Mouse (Mus musculus) embryonic facial prominence, embryonic 10.5 days (tissue): ENCODE measurements around the gene Smtn. TPM values are rescaled to one million over a fixed set of nuclear protein-coding genes. Genes with fewer than 3 reads are reported as not detected.

ENCODE experiments used
- DNase-seq: peaks from one replicate; pipeline ENCODE4 v3.0.0-alpha.2; 2017; ENCODE audit warnings: low spot score
- H3K27ac ChIP-seq: fragments of 300-500 bp; sonication (generic); replicated peaks from 2 replicates; pipeline ENCODE4 v1.5.1; 2016; ENCODE audit warnings: mild to moderate bottlenecking
- H3K27me3 ChIP-seq: fragments of 300-500 bp; sonication (generic); replicated peaks from 2 replicates; pipeline ENCODE4 v1.6.1; 2016; ENCODE audit warnings: low read depth, mild to moderate bottlenecking; ENCODE audit not compliant: poor library complexity, severe bottlenecking
- H3K36me3 ChIP-seq: fragments of 300-500 bp; sonication (generic); replicated peaks from 2 replicates; pipeline ENCODE4 v1.6.1; 2016; ENCODE audit warnings: mild to moderate bottlenecking, moderate library complexity
- H3K4me1 ChIP-seq: fragments of 300-500 bp; sonication (generic); 2 replicates; pipeline ENCODE4 v1.6.1; 2016
- H3K4me3 ChIP-seq: fragments of 300-500 bp; sonication (generic); 2 replicates; pipeline ENCODE4 v1.5.1; 2016; ENCODE audit warnings: mild to moderate bottlenecking, moderate library complexity
- H3K9me3 ChIP-seq: fragments of 300-500 bp; sonication (generic); 2 replicates; pipeline ENCODE4 v1.6.1; 2016; ENCODE audit warnings: mild to moderate bottlenecking
- WGBS: fragments of 180-500 bp; shearing (Covaris S2); methylation state at CpG from one replicate; pipeline ENCODE4 v1.1.7; 2016; 5-methylcytosine and 5-hydroxymethylcytosine counted together
- polyA plus RNA-seq: library from polyadenylated mRNA; unstranded; fragments of >200 nt; fragmentation: Nextera tagmentation; extraction: Ambion mirVana; gene quantifications from 2 replicates; pipeline ENCODE4 v1.2.1, GENCODE M21; 2016

Gene Smtn
- polyA plus RNA-seq, 1 experiment from 2014 or later = 42.6 TPM

DNA sequence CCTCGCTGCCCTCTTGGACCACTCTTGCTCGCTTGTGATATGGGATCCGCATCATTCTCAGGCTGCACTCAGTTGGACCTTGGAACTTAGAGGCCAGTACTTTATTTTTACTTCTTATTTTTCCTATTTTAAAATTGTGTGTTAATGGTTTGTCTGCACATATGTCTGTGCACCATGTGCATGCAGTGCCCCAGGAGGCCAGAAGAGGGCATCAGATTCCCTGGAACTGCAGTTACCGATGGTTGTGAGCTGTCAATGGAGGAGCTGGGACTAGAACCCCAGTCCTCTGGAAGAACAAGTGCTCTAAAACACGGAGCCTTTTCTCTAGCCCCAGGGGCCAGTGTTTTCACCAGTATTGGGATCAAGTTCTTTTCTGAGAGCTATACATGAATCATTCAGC lies 4.0 kb upstream of the Smtn start:
- H3K9me3 ChIP-seq = peaks cover 6% of the 10 kb centered on the region
- H3K27ac ChIP-seq = no peak overlapping the region

DNA sequence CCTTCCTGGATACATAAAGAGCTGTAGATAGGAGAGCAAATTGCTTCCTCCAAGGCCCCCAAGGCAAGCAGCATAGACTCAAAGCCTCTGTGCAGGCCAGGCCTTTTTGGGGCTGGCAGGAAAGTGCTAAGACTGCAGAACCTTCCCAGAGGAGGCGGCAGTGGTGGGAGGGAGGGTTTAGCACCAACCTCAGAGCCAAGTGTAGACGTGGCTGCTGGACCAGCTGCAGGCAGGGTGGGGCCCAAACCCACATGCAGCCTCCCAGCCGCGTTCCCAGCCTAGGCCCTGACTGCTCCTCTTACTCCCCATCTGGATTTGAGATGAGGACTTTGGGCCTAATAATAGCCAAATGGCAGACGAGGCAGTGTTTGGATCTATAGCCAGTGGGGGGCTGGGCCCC lies 2.6 kb upstream of the Smtn start:
- no peak overlapping the region for H3K4me3 ChIP-seq
- H3K27me3 ChIP-seq = no peaks in the 10 kb centered on the region
- H3K36me3 ChIP-seq = no peaks in the 10 kb centered on the region
- DNase-seq = no peak
- WGBS = 41% methylated on average over 5 of the region's 5 CpGs
- H3K27ac ChIP-seq = no peak overlapping the region; the same call in 1 of the 2 replicates
- H3K9me3 ChIP-seq = peaks cover 6% of the 10 kb centered on the region
- peaks cover 32% of the 10 kb centered on the region for H3K4me1 ChIP-seq

More for the DNA sequence above, 4.0 kb upstream of the Smtn start:
- 93% methylated on average over 5 of the region's 5 CpGs for WGBS
- Histone ChIP-seq H3K36me3 (no peaks in the 10 kb centered on the region), H3K4me3 (no peak overlapping the region), H3K4me1 (peaks cover 24% of the 10 kb centered on the region), H3K27me3 (no peaks in the 10 kb centered on the region)
- no peak for DNase-seq

DNA sequence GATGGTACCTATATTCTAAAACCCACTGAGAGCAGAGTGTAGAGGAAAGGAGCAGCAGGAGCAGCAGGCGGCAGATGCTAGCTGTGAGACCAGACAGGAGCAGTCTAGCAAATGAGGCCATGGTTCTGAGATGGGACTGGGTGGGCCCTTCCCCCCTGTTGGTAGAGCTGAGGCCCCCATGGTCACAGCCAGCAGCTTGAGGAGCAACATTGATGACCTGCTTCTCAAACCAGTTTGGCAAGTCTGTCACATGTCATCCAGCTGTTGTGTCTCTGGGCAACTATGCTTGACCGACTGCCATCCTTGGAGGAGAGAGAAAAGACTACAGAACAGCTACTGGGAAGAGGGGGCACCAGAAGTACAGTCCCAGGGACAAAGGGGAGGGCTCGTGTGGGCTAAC lies 1.5 kb upstream of the Smtn start:
- Histone ChIP-seq H3K9me3 (peaks cover 6% of the 10 kb centered on the region), H3K27ac (0 out of 2 replicates have a peak overlapping the region, but pooled peaks have one; percentile 16), H3K27me3 (no peaks in the 10 kb centered on the region), H3K4me3 (no peak overlapping the region), H3K4me1 (peaks cover 41% of the 10 kb centered on the region), H3K36me3 (peaks cover 3% of the 10 kb centered on the region; the same call in 1 of the 2 replicates)
- DNase-seq = no peak
- 65% methylated on average over 3 of the region's 3 CpGs for WGBS

DNA sequence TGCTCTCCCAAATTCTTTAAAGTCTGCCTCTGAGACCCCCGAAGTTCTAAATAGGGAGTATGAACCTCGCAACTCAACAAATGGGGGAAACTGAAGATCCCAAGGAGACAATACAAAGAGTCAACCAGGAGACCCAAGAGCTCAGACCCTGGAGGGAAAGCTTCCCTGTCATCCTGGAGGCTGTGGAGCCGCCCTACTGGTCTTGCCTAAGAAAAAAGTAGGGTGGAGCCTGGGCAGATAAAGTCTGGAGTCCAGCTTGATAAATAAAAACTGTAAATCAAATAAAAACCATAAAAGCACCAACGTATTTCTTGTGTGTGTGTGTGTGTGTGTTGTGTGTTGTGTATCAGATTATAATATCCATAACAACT lies 601 bp downstream of the Smtn start:
- WGBS = 81% methylated on average over 4 of the region's 4 CpGs
- no peaks in the 10 kb centered on the region for H3K27me3 ChIP-seq
- peaks cover 6% of the 10 kb centered on the region; the same call in 1 of the 2 replicates for H3K36me3 ChIP-seq
- peaks cover 5% of the 10 kb centered on the region for H3K9me3 ChIP-seq
- DNase-seq = no peak
- H3K4me1 ChIP-seq = peaks cover 49% of the 10 kb centered on the region
- peak overlapping the region; percentile 88 for H3K27ac ChIP-seq
- peak overlapping the region; percentile 69 for H3K4me3 ChIP-seq

DNA sequence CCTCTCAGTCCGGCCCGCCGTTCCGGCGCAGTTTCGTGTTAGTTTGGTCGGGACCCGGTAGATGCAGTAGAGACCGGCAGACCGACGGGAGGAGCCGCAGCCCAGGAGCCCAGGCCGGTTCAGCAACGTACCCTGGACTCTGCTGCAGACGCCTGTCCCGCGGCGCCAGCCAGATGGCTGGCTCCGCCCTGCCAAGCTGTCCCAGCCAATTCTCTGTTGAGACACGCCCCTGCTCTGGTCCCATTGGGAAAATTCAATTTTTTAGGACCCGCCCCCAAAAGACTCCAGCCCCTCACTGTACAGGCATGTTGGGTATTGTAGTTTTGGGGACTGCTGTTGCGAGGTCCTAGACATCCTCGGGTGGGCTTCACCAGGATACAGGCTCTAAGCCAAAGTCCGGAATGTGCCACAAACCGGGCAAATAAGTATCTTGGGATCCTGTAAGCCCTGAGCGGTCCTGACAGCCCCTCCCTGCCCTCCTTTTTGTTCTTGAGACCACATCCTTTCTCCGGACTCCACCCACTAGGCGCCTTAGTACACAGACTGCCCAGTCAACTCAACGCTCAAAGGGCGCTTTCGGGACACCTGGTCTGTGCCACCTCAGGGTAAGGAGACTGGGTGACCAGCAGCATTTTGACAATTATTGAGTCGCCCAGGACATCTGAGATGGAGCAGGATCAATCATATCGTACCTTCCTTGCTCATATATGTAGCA lies 1.1 kb downstream of the Smtn start:
- Histone ChIP-seq H3K36me3 (peaks cover 7% of the 10 kb centered on the region; the same call in 1 of the 2 replicates), H3K9me3 (no peaks in the 10 kb centered on the region; the same call in 1 of the 2 replicates), H3K4me3 (peak overlapping the region; percentile 69), H3K27ac (peak overlapping the region; percentile 88), H3K4me1 (peaks cover 51% of the 10 kb centered on the region), H3K27me3 (no peaks in the 10 kb centered on the region)
- peak; percentile 92 for DNase-seq
- whole genome bisulfite sequencing = 5% methylated on average over 33 of the region's 33 CpGs

DNA sequence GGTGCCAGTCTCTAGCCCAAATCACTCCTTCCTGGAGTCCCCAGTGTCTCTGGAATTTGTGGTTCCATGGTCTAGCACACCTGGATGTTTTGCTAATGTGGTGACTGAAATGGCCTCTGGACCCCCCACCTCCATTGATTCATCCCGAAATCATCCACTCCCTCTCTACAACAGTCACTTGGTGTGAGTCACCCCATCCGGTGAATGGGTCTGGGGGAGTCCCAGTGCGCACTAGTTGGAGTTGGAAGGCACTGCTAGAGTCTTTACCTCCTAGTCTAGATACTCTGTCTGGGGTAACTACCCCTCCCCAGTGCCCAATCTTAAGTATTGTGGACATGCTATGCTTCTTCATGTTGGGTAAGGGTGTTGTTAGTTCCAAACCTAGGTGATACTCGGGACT lies 2.1 kb downstream of the Smtn start:
- Histone ChIP-seq H3K9me3 (no peaks in the 10 kb centered on the region), H3K4me1 (peaks cover 51% of the 10 kb centered on the region), H3K4me3 (peak overlapping the region; percentile 69), H3K36me3 (peaks cover 16% of the 10 kb centered on the region), H3K27ac (peak overlapping the region; percentile 88; the same call in 1 of the 2 replicates), H3K27me3 (no peaks in the 10 kb centered on the region)
- DNase-seq = no peak
- WGBS = 72% methylated on average over 4 of the region's 4 CpGs

DNA sequence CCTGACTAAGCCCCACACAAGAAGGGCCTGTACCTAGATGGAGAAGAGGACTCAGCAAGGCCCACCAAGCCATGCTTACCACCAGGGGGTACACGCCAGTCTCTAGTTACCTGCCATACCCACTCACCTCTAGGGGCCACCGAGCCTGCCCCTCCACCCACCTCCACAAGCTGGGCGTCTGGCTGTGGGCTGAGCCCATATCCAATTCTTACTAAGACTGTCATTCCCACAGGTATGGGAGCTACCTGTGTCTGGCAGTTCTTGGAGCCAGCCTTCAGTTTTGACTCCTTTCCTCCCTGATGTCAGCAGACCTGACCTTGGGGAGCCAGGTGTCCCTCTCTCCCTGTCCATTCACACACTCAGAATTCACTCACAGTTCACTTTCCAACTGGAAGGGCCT lies 2.7 kb downstream of the Smtn start:
- H3K27ac ChIP-seq = no peak overlapping the region
- H3K9me3 ChIP-seq = no peaks in the 10 kb centered on the region
- H3K4me1 ChIP-seq = peaks cover 51% of the 10 kb centered on the region
- DNase-seq = no peak
- H3K27me3 ChIP-seq = no peaks in the 10 kb centered on the region
- WGBS = 87% methylated on average over 3 of the region's 3 CpGs
- peak overlapping the region; percentile 69 for H3K4me3 ChIP-seq
- H3K36me3 ChIP-seq = peaks cover 22% of the 10 kb centered on the region

DNA sequence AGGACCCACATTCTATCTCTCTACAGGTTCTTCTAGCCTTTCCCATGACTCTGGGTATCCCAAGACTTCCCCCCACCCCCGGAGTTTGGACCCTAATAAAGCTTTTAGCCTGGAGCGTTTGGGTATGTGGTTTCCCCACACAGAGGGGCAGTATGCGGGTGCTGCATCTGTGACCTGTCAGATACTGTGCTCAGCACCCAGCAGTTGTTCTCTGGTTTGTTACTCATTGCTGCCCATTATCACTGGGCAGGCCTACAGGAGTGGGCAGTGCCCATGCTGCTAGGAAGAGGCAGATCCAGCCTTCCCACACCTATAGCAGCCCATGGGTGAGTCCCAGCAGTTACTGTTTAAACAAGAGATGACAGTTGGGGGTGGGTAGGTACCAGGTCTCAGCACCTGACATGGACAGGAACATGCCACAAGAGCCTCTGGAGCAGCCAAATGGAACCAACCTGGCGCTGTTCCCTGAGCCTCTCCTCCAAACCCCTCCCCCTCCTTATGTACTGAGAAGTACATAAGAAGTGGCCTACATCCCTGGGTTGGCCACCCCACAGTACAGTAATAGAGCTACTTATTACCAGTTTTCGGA lies 3.6 kb downstream of the Smtn start:
- Histone ChIP-seq H3K9me3 (no peaks in the 10 kb centered on the region), H3K27me3 (no peaks in the 10 kb centered on the region), H3K4me1 (peaks cover 47% of the 10 kb centered on the region), H3K4me3 (peak overlapping the region; percentile 69; the same call in 1 of the 2 replicates), H3K27ac (0 out of 2 replicates have a peak overlapping the region, but pooled peaks have one; percentile 1), H3K36me3 (peaks cover 31% of the 10 kb centered on the region)
- WGBS = 88% methylated on average over 5 of the region's 5 CpGs
- no peak for DNase-seq

DNA sequence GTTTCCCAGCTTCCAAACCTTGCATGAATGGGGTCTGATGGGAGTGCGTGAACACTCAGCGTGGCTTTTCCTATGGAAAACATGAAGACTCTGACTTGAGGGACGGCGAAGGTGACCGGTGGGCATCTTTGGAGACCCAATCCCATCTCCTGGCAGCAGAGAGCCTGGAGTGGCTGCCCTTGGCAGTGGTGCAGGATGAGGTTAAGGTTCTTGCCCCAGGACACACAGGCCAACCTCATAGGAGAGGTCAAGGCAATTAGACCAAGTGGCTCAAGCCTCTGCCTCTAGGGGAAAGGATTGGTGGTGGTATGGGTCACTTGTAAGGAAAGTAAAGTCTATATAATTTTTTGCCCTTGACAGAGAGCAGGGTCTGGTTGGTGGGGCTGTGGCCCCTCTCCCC lies 4.3 kb downstream of the Smtn start:
- H3K9me3 ChIP-seq = no peaks in the 10 kb centered on the region
- 48% methylated on average over 5 of the region's 5 CpGs for WGBS

DNA sequence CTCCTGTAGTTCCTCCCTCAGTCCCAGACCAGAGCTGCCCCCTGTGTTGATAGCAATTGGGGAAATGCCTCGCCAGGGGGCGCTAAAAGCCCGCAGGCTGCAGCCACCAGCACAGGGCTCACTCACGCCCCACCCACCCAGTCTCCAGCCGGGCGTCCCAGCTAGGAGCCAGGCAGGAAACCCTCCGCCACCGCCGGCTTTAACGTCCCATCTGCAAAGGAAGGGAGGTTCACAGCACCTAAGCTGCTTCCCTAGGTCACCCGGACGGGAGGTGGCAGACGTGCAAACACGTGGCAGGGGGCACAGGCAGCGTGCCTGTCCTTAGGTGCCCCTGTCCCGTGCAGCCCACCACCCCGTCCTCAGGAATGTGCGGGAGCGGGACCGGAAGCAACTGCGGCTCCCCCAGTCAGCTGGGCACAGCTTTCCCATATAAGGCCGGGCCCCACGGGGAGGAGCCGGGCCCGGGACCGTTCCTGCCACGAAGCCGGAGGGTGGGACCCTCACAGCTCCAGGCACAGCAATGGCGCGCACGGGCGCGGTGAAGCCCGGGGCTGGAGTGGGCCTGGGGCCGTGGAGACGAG lies 4.9 kb downstream of the Smtn start:
- peak; percentile 97 for DNase-seq
- Histone ChIP-seq H3K4me3 (peak overlapping the region; percentile 69), H3K9me3 (no peaks in the 10 kb centered on the region), H3K27ac (peak overlapping the region; percentile 91), H3K36me3 (peaks cover 44% of the 10 kb centered on the region), H3K4me1 (peaks cover 41% of the 10 kb centered on the region), H3K27me3 (no peaks in the 10 kb centered on the region)
- WGBS = under 1% methylated on average over 36 of the region's 36 CpGs

More for the DNA sequence above, 4.3 kb downstream of the Smtn start:
- peaks cover 38% of the 10 kb centered on the region for H3K36me3 ChIP-seq
- peak overlapping the region; percentile 69 for H3K4me3 ChIP-seq
- no peaks in the 10 kb centered on the region for H3K27me3 ChIP-seq
- DNase-seq = no peak
- H3K27ac ChIP-seq = peak overlapping the region; percentile 91
- H3K4me1 ChIP-seq = peaks cover 41% of the 10 kb centered on the region

DNA sequence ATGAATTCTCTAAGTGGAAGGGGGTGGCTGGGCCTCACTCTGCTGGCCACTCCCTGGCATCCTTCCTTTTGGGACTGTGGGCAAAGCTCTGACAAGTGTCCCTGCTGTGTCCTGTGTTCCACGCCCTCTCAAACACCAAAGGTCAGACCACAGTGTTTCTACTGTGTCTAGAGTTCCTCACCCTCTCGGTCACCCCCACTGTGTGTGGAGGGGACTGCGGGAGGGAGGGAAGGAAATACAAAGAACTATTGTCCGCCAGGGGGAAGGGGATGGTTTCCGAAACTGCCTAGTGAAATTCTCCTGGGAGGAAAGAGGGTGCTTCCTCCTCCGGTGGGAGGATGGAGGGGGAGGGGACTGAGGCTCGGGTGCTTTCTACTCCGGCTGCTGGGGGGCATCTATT lies 5.5 kb downstream of the Smtn start:
- WGBS = 8% methylated on average over 8 of the region's 8 CpGs
- no peaks in the 10 kb centered on the region for H3K27me3 ChIP-seq
- H3K36me3 ChIP-seq = peaks cover 50% of the 10 kb centered on the region
- DNase-seq = no peak
- peak overlapping the region; percentile 91 for H3K27ac ChIP-seq
- H3K4me3 ChIP-seq = peak overlapping the region; percentile 69
- H3K9me3 ChIP-seq = no peaks in the 10 kb centered on the region
- H3K4me1 ChIP-seq = peaks cover 41% of the 10 kb centered on the region

DNA sequence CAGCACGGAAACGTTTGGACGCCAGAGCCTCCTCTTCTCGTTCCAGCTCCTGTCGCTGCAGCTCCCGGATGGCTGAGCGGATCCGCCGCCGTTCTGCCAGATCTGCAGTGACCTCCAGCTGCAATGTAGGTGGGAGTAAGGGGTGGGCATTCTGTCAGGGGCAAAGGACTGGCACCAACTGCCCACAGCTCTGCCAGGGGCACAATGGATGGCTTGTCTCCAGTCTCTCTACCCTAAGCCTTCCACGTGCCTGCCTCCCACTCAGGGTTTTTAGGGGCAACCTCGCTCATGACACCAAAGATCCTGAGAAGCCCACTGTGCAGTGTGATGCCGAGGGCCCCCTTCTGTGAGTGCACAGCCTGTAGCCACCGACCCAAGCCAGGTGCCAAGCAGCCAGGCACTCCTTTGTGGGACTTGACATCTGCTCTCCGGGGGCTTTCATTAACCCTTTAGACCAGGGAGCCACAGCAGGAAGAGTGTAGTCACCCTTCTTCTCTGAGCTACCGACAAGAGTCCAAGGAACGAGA lies 6.9 kb downstream of the Smtn start:
- Histone ChIP-seq H3K4me3 (no peak overlapping the region), H3K4me1 (peaks cover 34% of the 10 kb centered on the region), H3K27ac (no peak overlapping the region), H3K36me3 (peaks cover 65% of the 10 kb centered on the region), H3K9me3 (no peaks in the 10 kb centered on the region), H3K27me3 (no peaks in the 10 kb centered on the region)
- WGBS = 91% methylated on average over 17 of the region's 17 CpGs
- DNase-seq = no peak
